Mouse (Mus musculus) heart, embryonic 12.5 days (tissue): ENCODE measurements around the gene Limd2. TPM values are rescaled to one million over a fixed set of nuclear protein-coding genes. Genes with fewer than 3 reads are reported as not detected.

Experiments
- ATAC-seq: fragments of 200-750 bp; cut with Nextera tagmentation; 2 replicates; pipeline ENCODE4 v1.8.0; 2017; ENCODE audit warnings: moderate TSS enrichment, moderate library complexity; ENCODE audit not compliant: insufficient number of reproducible peaks, low FRiP score
- H3K27ac ChIP-seq: fragments of 300-500 bp; sonication (generic); 2 replicates; pipeline ENCODE4 v1.5.1; 2016; ENCODE audit warnings: mild to moderate bottlenecking, moderate library complexity; ENCODE audit not compliant: poor library complexity, severe bottlenecking
- H3K27me3 ChIP-seq: fragments of 300-500 bp; sonication (generic); replicated peaks from 2 replicates; pipeline ENCODE4 v1.6.1; 2016; ENCODE audit warnings: mild to moderate bottlenecking, moderate library complexity
- H3K36me3 ChIP-seq: fragments of 300-500 bp; sonication (generic); 2 replicates; pipeline ENCODE4 v1.6.1; 2016; ENCODE audit warnings: mild to moderate bottlenecking, moderate library complexity
- H3K4me1 ChIP-seq: fragments of 300-500 bp; sonication (generic); replicated peaks from 2 replicates; pipeline ENCODE4 v1.6.1; 2016; ENCODE audit warnings: mild to moderate bottlenecking
- H3K4me2 ChIP-seq: fragments of 300-500 bp; sonication (generic); 2 replicates; pipeline ENCODE4 v1.6.1; 2016; ENCODE audit warnings: mild to moderate bottlenecking, moderate library complexity
- H3K4me3 ChIP-seq: fragments of 300-500 bp; sonication (generic); 2 replicates; pipeline ENCODE4 v1.5.1; 2016; ENCODE audit warnings: mild to moderate bottlenecking
- H3K9ac ChIP-seq: fragments of 300-500 bp; sonication (generic); 2 replicates; pipeline ENCODE4 v1.6.1; 2016; ENCODE audit warnings: mild to moderate bottlenecking, moderate library complexity
- H3K9me3 ChIP-seq: fragments of 300-500 bp; sonication (generic); replicated peaks from 2 replicates; pipeline ENCODE4 v1.6.1; 2016; ENCODE audit warnings: mild to moderate bottlenecking, moderate library complexity
- WGBS: fragments of 180-500 bp; shearing (Covaris S2); methylation state at CpG from one replicate; pipeline ENCODE4 v1.1.7; 2016; 5-methylcytosine and 5-hydroxymethylcytosine counted together
- polyA plus RNA-seq: library from polyadenylated mRNA; unstranded; fragments of >200 nt; fragmentation: Nextera tagmentation; extraction: Ambion mirVana; gene quantifications from 2 replicates; pipeline ENCODE4 v1.2.1, GENCODE M21; 2016

Gene Limd2
- polyA plus RNA-seq, 1 experiment from 2014 or later: 125 TPM

DNA sequence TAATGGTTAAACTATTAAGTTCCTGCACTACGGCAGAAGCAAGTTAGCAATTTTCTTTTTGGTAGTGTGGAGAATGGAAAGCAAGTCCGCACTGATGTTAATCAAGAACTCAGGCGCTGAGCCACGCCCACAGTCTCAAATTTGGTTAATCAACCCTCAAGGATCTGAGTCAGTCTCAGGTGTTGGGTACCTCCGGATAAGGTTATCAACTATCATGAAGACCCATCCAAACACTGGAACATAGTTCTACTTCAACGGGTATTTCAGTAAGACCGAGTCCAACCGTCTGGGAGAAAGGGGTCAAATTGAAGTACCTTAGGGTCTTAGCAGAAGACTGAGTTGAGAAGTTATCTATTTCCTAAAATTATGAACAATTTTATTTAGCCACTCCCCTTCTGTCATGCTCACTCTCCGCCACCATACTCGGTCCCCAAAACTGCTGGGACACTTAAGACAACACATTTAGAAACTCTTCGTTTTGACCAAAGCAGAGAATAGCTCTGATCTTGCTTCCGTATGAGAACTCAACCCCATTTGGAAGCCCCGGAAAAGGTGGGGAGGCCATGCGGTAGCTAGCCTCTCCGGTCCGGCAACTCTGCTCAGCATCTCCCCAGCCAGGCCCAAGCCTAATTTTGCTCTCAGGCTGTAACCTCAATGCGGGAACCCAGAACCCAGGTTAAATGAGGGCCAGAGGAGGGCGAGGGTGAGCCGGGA is 32.2 kb upstream of the Limd2 start:
- Histone ChIP-seq H3K4me3 (peak overlapping the region; percentile 77), H3K4me2 (peak overlapping the region; percentile 83), H3K27ac (peak overlapping the region; percentile 84), H3K27me3 (no peaks in the 10 kb centered on the region), H3K9ac (peak overlapping the region; percentile 90), H3K9me3 (no peaks in the 10 kb centered on the region), H3K36me3 (peaks cover 14% of the 10 kb centered on the region), H3K4me1 (peaks cover 14% of the 10 kb centered on the region)
- WGBS: 10% methylated on average over 19 of the region's 19 CpGs
- ATAC-seq: no peak

DNA sequence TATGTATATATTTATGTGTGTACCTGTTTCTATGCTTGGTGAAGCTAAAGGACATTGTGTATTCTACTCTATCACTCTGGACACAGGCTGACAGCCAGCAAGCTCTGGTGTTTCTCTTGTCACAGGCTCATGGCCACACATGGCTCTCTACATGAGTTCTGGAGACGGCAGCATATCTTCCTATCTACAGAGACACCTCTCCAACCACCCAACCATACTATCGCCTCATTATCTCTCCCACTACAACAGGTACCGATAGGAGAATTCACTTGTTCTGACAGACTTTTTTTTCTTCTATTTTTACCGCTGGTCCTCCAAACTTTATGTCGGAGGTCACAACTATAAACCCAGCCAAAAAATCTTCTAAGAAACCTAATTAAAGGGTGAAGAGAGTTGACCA is 31.6 kb upstream of the Limd2 start:
- Histone ChIP-seq H3K9me3 (no peaks in the 10 kb centered on the region), H3K4me1 (peaks cover 14% of the 10 kb centered on the region), H3K4me2 (peak overlapping the region; percentile 83), H3K4me3 (peak overlapping the region; percentile 77), H3K9ac (no peak overlapping the region), H3K27me3 (no peaks in the 10 kb centered on the region), H3K27ac (no peak overlapping the region), H3K36me3 (peaks cover 10% of the 10 kb centered on the region)
- no peak for ATAC-seq
- 55% methylated on average over 5 of the region's 5 CpGs for WGBS

DNA sequence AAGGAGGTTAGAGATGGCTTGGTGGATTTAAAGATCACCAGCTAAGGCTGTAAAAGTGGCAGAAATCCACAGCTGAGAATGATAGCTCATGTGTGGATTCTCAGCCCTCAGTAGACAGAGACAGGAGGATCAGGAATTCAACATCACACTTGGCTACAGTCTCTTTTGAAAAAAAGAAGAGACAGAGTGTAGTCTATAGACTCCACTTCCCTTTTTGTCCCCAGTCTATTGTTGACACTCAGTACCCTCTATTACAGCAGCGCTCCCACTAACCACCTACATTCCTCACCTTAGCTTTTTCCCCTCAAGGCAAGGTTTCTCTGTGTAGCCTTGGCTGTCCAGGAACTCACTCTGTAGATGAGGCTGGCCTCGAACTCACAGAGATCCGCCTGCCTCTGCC is 31.1 kb upstream of the Limd2 start:
- 92% methylated on average over 3 of the region's 3 CpGs for WGBS
- Histone ChIP-seq H3K27ac (no peak overlapping the region), H3K27me3 (no peaks in the 10 kb centered on the region), H3K36me3 (peaks cover 5% of the 10 kb centered on the region), H3K4me2 (0 out of 2 replicates have a peak overlapping the region, but pooled peaks have one; percentile 83), H3K9me3 (no peaks in the 10 kb centered on the region), H3K4me1 (peaks cover 14% of the 10 kb centered on the region), H3K9ac (no peak overlapping the region), H3K4me3 (no peak overlapping the region)
- no peak for ATAC-seq

DNA sequence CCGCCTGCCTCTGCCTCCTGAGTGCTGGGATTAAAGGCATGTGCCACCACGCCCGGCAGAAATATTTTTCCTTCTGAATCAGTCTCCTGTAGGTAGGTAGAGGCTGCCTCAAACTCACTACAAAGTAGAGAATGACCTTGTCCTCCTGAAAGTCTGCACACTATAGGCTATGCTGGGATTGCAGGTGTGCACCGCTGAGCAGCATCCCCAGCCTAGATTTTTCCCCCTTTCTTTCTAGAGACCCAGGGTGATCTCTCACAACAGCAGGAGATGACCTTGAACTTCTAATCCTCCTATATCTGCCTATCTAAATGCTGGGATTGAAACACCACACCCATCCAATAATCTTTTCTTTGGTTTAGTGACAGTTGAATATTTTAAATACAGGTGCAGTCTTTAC is 26.7 kb upstream of the Limd2 start:
- Histone ChIP-seq H3K4me1 (peaks cover 3% of the 10 kb centered on the region), H3K36me3 (peaks cover 16% of the 10 kb centered on the region), H3K27me3 (no peaks in the 10 kb centered on the region), H3K9ac (no peak overlapping the region), H3K9me3 (no peaks in the 10 kb centered on the region), H3K27ac (no peak overlapping the region), H3K4me2 (no peak overlapping the region), H3K4me3 (no peak overlapping the region)
- 88% methylated on average over 4 of the region's 4 CpGs for WGBS
- ATAC-seq: no peak

DNA sequence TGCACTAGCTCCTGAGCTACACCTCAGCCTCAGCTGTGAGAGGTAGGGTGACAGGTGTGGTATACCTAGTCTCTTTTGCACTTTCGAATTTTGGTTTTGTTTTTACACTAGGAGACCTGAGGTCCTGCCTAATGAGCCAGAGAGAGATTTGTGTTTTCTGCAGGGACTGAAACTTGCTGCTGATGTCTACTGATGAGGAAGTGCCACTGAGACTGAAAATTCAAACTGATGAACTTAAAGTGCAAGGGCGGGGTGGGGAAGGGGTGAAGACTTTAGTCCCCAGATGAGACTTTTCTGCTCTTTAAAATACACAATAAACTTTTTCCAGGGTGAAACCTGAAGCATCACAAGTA is 19.8 kb upstream of the Limd2 start:
- Histone ChIP-seq H3K4me1 (0 out of 2 replicates have a peak, but pooled peaks cover 4% of the 10 kb centered on the region), H3K9me3 (no peaks in the 10 kb centered on the region), H3K27ac (no peak overlapping the region), H3K4me2 (no peak overlapping the region), H3K27me3 (no peaks in the 10 kb centered on the region), H3K36me3 (peaks cover 8% of the 10 kb centered on the region), H3K4me3 (no peak overlapping the region), H3K9ac (no peak overlapping the region)
- 91% methylated on average over 2 of the region's 2 CpGs for WGBS
- ATAC-seq: no peak

DNA sequence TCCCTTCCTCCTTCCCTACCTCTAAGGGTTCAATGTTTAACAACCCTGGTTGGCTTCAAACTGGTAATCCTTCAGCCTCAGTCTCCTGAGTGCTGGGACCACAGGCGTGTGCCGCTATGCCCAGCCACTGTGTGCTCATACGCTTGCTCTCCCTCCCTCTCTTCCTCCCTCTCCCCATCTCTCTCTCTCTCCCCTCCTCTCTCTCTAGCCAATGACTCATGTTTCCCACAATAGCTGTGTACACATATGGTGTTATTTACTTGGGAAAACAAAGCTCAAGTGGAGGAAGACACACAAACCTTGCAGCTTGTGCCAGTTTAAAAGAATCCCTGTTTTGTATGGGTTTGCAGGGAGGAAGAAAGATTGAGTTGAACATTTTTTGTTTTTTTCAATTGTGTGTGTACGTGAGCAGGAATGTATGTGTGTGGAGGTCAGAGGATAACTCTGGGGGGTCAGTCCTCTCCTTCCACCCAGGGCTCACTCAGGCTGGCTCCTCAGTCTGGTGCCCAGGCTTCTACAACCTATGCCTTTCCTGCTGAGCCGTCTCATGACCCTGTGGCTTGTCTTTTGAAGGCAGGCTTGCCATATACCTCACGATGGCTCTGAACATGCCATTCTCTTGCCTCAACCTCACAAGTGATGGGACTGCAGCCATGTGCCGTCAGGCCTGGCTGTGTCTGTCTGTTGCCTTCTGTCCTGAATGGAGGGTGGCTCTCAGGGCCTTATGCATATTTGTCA is 19.2 kb upstream of the Limd2 start:
- Histone ChIP-seq H3K9me3 (no peaks in the 10 kb centered on the region), H3K4me2 (no peak overlapping the region), H3K27me3 (no peaks in the 10 kb centered on the region), H3K4me3 (no peak overlapping the region), H3K4me1 (0 out of 2 replicates have a peak, but pooled peaks cover 4% of the 10 kb centered on the region), H3K36me3 (peaks cover 8% of the 10 kb centered on the region), H3K9ac (no peak overlapping the region), H3K27ac (no peak overlapping the region)
- WGBS: 64% methylated on average over 7 of the region's 7 CpGs
- no peak for ATAC-seq

DNA sequence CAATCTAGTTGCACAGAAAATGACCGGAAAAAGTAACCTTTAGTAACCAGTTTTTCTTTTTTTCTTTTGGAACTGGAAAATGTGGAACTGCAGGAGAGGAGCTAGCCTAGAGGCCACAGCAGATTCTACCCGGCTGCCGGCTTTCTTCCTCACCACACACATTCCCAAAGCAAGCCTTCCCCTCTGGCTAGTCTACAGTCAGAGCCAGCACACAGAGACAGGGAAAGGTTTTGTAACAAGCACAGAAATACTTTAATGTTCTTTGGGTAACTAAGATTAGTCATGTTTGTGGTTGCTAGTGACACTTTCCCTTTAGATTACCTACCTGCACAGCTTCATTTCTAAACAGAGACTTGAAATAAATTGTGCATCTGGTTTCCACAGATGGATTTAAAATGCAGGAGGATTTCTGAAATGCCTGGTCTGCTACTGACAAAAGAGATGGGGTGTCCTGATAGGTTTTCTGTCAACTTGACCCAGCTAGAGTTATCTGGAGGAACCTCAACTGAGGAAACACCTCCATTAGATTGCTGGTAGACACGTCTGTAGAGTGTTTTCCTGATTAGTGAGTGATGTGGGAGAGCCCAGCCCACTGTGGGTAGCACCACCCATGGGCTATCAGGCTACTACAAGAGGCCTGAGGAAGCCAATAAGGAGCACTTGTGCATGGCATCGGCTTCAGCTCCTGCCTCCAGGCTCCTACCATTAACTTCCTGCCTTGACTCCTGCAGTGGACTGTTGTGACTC is 17.5 kb upstream of the Limd2 start:
- ATAC-seq: no peak
- WGBS: 59% methylated on average over 5 of the region's 5 CpGs
- no peak overlapping the region for H3K27ac ChIP-seq
- H3K9ac ChIP-seq: no peak overlapping the region
- H3K4me2 ChIP-seq: no peak overlapping the region
- no peaks in the 10 kb centered on the region for H3K9me3 ChIP-seq
- no peaks in the 10 kb centered on the region for H3K27me3 ChIP-seq
- no peak overlapping the region for H3K4me3 ChIP-seq
- H3K4me1 ChIP-seq: 0 out of 2 replicates have a peak, but pooled peaks cover 4% of the 10 kb centered on the region
- H3K36me3 ChIP-seq: no peaks in the 10 kb centered on the region; the same call in 1 of the 2 replicates

DNA sequence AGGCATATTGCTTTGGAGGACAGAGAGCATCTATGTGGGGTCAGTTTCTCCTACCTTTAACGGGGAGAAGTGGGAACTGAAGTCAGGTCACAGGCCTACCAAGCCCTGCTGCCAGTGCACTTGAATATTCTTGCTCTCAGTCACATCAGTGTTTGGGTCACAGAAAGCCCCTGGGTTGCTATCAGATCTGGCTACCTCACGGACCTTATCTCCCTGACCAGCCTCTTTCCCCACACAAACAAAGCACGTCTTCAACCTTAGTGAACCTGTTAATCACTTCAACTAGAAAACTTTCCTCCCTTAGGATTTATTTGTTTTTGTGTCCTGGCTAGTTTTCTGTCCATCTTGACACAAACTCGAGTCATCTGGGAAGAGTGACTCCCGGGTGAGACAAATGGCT is 15.7 kb upstream of the Limd2 start:
- Histone ChIP-seq H3K9me3 (no peaks in the 10 kb centered on the region), H3K4me1 (0 out of 2 replicates have a peak, but pooled peaks cover 4% of the 10 kb centered on the region), H3K4me2 (no peak overlapping the region), H3K9ac (no peak overlapping the region), H3K4me3 (no peak overlapping the region), H3K27ac (no peak overlapping the region), H3K36me3 (peaks cover 7% of the 10 kb centered on the region), H3K27me3 (no peaks in the 10 kb centered on the region)
- WGBS: 64% methylated on average over 5 of the region's 5 CpGs
- no peak for ATAC-seq

DNA sequence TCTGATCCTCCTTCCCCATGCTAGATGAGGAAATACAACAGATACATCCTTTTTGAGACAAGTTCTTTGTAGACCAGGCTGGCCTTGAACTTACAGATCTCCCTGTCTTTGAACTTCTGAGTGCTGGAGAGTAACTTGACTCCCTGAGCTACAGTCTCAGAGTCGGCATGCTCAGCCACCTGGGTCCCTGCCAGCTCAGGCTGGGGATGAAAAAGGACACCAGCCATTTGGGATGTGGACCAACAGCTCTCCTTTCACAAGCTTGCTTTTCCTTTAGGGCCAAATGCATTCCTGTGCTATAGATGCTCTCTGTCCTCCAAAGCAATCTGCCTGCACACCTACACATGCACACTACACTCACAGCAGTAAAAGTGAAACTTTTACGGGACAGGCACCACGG is 14.4 kb upstream of the Limd2 start:
- H3K4me1 ChIP-seq: 0 out of 2 replicates have a peak, but pooled peaks cover 4% of the 10 kb centered on the region
- no peak overlapping the region for H3K4me2 ChIP-seq
- H3K9ac ChIP-seq: no peak overlapping the region
- WGBS: 53% methylated on average over 3 of the region's 3 CpGs
- H3K27ac ChIP-seq: no peak overlapping the region
- H3K4me3 ChIP-seq: no peak overlapping the region
- H3K9me3 ChIP-seq: no peaks in the 10 kb centered on the region
- H3K36me3 ChIP-seq: peaks cover 16% of the 10 kb centered on the region
- ATAC-seq: no peak
- H3K27me3 ChIP-seq: no peaks in the 10 kb centered on the region

DNA sequence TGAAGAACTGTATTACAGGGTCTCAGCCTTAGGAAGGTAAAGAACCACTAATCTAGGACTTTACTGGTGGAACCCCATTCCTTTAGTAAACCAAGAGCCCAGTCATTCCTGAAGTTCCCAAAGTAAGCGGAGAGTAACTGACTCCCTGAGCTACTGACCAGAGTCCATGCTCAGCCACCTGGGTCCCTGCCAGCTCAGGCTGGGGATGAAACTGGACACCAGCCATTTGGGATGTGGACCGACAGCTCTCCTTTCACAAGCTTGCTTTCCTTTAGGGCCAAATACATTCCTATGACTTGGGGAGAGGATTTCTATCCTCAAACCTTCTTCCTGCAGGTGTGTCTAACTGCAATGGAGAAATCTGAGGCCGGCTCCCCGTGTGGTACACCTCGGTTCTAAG is 13.7 kb upstream of the Limd2 start:
- H3K9me3 ChIP-seq: no peaks in the 10 kb centered on the region
- no peaks in the 10 kb centered on the region for H3K27me3 ChIP-seq
- H3K4me3 ChIP-seq: no peak overlapping the region
- H3K27ac ChIP-seq: no peak overlapping the region
- ATAC-seq: no peak
- WGBS: 76% methylated on average over 5 of the region's 5 CpGs
- H3K4me2 ChIP-seq: no peak overlapping the region
- H3K36me3 ChIP-seq: peaks cover 16% of the 10 kb centered on the region
- H3K4me1 ChIP-seq: no peaks in the 10 kb centered on the region
- no peak overlapping the region for H3K9ac ChIP-seq

DNA sequence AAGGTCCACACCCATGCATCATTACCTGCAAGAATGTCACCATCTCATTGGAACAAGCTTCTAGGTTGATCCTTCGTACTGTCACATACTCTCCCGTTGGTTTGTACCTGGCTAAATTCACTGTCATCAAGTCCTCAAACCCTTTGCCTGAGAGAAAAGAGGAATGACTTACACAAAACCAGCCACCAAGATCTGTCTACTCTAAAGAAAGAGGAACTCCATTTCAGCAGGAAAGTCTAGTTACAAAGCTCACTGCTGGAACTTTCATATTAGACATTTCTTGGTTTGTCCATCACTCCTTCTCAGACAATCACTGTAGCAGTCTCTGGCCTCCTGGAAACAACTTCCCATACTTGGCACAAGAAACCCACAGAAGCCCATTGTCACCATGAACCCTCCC is 12.6 kb upstream of the Limd2 start:
- Histone ChIP-seq H3K27me3 (no peaks in the 10 kb centered on the region), H3K27ac (no peak overlapping the region), H3K9me3 (no peaks in the 10 kb centered on the region), H3K36me3 (peaks cover 17% of the 10 kb centered on the region), H3K4me2 (no peak overlapping the region), H3K4me1 (no peaks in the 10 kb centered on the region), H3K9ac (no peak overlapping the region), H3K4me3 (no peak overlapping the region)
- no peak for ATAC-seq
- 92% methylated on average over 2 of the region's 2 CpGs for WGBS
